Mouse (Mus musculus) urinary bladder, postnatal 36 days (tissue): ENCODE results near the gene Dlgap1.

Source experiments
- DNase-seq, 2 experiments: peaks; one replicate each; pipeline ENCODE4 v3.0.0; 2022; ENCODE audit warnings: low spot score in 2 of 2, mixed read lengths in 1 of 2

Gene Dlgap1

DNA sequence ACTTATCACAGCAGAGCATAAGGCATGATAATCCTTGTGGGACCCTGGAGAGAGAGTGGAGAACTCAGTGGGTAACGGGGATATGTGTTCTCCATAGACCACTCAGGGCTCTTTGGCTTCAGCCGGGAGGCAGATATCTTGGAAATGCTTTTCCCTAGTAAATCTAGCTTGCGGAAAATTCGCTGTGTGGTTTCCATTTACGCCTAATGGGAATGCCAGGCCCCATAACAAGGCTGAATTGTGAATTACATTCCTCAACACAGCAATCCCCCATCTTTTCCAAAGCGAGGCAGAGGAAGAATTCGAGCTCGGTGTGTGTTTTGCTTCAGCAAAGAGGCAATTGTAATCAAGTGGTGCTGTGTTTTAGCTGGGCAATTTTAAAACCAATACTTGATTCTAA, 372.4 kb downstream of the Dlgap1 start:
- no peak for DNase-seq

DNA sequence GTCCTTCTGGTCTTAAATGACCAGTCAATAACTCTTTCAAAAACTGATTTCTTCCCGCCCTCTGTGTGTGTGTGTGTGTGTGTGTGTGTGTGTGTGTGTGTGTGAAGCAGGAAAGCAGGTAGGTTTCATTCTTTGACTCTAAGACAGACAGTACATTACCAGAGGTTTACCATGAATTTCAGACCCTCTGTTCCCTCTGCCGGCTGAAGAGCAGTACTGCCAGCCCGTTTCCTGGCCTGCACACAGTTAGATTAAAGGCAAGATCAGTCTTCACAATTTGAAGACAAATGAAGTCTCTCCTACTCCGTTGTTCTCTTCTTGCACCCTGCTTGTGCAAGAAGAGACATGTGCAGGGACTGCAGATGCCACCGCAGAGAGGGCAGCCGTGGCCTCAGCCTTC, 373.0 kb downstream of the Dlgap1 start:
- no peak for DNase-seq

DNA sequence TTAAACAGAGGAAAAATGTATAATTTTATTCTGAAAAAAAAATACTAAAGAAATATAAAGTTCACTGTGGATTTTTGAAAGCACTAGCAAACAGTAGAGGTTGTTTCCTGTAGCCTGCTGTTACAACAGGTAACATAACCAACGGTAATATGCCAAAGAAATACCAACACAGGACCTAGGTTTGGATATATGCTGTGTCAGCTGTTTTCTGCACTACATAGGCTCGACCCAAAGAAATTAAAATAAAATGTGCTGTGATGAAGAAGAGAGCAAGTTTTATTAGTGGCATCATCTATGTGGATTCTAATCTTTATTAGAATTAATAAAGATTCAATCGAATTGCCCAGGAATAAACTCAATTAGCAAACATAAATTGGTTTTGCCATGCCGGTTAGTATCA, 378.5 kb downstream of the Dlgap1 start:
- DNase-seq, result no peak

DNA sequence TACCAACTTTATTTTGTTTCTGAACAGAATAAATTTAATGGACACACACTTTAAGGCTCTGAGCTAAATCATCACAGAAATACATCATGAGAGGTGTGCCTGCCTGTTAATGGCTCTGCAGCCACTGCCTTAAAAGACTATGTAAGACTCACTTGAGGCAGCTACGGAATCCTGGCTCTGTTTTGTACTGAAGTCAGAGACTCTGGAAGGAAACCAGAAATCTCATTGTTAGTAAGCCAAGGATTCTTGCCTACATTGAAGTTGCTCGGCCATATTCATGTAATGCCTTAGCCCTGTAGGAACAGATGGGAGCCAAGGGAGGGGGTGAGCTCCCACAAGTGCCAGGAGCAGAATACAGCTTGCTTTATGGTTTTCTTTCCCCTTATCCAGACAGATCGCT, 394.7 kb downstream of the Dlgap1 start:
- DNase-seq, result no peak

DNA sequence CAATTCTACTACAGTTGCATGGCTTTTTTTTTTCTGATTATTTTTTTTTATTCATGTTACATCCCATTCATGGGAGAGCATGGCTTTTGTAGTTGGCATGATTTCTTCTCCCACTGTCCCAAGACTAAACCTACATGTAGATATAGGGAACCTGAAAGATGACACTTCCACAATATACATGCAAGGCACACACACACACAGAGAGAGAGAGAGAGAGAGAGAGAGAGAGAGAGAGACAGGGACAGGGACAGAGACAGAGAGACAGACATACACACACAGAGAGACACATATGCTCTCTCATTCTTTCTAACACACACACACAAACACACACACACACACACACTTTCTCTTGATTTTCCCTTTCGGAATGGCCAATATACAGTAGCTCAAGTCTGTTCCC, 395.1 kb downstream of the Dlgap1 start:
- DNase-seq, result no peak

DNA sequence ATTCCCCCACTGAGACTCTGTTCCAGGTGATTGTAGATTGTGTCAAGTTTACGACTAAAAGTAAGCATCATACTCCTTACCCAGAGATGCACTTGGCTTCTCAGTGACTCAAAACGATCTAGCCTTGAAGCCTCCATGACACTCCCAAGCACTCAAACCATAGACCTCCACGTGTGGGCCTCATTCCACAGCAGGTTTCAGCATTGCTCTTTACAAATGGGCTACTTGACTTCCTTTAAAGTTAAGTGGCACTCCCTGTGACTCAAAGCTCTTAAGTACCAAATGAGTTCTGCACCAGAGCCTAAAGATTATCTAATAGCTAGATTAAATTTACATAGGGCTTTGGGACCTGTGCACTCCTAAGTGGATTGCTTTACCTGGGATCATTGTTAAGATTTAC, 400.3 kb downstream of the Dlgap1 start:
- DNase-seq, result no peak

DNA sequence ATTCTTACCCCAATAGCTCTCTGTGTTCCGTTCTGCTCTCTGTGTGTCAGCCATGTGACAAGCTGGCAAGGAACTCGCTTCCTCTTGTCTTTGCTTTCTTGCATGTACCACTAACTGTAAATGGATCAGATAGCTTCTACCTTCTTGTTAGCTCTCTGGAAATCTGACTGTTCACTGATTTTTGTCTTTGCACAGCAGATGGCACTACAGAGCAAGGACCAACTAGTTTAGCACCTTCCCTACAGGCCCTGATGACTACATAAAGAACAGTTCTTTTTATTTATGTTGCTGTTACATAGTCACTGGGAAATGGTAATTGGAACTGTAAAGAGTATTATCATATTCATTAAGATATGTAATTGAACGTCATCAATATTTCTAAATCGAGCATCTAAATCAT, 408.1 kb downstream of the Dlgap1 start:
- no peak for DNase-seq

DNA sequence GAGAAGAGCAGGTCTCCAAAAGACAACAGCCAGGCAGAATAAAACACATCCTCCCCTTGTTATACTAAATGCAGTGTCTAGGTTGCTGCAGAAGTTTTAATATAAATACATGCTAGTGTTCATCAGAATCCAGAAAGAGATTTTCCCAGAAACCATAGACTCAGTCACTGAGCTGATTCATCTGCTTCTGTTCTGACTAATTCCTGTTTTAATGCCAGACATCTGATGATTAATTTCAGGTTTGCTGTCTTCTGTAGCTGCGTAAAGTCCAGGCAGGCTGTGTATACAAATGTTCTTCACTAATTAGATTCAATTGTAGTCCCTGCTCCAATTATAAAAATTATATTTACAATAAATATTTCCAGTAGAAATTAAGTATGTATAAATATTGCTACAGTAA, 419.6 kb downstream of the Dlgap1 start:
- no peak for DNase-seq

DNA sequence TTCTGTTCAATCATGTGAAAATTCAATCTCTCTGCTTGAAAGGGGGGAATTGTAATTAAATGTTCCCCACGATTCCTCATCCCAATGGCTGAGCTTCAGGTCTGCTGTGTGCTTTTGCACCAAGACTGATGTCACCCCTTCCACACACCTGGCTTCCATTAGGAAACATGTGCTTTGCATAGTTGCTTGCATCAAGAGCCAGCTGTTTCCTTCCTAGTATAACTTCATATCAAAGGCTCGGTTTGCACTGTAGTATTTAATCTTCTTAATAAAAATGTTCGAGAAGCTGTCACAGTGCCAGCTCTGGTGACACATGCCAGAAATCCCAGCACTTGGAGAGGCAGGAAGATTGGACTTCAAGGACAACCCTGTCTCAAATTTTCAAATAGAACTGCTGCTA, 428.3 kb downstream of the Dlgap1 start:
- no peak for DNase-seq

DNA sequence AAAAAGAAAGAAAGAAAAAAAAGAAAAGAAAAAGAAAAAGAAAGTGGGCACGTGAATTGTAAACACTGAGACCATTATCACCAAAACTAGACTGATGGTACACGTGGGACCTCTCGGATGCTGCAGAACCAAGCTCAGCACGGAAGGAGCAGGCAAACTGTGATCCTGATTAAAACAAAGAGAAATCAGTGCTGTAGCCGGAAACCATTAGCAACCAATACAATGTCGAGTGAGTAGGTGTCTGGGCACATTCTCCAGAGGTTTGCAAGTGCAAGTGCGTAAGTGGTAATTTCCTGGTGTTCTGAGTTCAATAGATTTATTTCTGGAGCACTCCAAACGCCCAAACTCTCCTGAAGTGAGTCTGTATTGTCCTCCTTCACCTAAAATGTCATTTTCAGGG, 428.8 kb downstream of the Dlgap1 start:
- no peak for DNase-seq

DNA sequence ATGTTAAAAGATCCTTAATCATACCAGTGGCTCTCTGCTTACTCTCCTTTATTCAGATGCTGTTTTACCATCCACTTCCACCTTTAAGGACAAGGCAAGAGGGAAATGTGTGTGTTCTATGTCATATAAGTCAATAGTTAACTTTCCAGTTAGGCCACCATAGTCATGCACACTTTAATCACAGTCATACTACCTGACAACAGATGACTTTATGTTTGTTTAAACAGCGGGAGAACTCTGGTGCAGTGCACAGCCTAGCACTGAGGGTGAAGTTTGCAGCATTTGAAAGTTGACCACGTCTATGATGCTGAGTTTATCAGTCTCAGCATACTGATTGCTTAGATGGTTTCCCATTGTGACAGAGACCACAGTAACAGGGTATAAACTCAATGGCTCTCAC, 433.0 kb downstream of the Dlgap1 start:
- DNase-seq, result no peak

DNA sequence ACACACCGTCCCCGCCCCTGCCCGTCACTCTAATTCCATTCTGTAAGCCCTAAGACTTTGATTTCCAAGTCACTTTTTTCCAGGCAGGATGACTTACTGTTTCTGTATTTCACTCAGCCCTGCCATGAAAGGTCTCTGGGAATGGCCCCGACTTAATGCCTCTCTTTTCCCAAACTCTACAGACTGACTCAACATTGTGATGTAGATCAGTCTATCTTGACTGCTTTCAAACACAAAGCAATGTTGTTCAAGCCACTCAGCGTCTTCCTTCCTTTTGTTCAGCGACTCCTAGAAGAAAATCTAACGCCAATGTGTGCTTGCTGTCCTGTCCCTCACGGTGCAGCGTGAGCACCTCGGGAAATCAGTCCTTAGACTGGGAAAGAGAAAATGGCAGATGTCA, 434.9 kb downstream of the Dlgap1 start:
- DNase-seq, result no peak

DNA sequence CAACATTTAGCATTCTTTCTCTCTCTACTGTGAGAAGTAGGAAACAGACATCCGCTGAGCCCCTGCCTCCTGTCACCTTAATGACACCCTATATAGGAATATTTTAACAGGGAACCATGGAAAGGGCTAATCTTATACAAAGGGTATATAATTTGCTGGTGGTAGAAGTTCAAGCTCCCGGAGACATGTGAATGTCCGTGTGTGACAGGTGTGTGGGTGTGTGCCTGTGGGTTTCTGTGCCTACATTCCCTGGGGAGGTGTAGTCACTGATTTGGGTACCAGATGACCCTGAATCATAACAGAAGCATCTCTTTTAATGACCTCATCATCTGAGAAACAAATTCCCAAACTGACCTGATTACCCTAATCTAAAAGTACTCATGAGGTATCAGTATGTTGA, 445.3 kb downstream of the Dlgap1 start:
- DNase-seq, result no peak

DNA sequence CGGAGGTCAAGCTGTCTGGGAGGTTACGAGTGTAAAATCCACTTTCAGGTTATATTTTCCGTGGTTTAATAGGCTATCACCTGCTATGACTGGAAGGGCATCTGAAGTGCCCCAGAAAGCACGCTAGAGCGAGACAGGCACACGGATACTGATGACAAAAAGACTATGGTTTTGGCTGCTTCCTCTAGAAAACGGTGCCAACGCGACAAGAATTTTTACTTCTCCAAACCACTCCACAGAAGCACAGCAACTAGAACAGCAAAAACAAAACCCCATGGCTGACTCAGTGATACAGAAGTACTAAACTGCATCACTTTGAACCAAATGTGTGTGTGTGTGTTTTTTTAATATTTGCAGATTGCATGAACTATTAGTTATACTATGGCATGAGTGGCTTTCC, 459.0 kb downstream of the Dlgap1 start:
- DNase-seq, result no peak

DNA sequence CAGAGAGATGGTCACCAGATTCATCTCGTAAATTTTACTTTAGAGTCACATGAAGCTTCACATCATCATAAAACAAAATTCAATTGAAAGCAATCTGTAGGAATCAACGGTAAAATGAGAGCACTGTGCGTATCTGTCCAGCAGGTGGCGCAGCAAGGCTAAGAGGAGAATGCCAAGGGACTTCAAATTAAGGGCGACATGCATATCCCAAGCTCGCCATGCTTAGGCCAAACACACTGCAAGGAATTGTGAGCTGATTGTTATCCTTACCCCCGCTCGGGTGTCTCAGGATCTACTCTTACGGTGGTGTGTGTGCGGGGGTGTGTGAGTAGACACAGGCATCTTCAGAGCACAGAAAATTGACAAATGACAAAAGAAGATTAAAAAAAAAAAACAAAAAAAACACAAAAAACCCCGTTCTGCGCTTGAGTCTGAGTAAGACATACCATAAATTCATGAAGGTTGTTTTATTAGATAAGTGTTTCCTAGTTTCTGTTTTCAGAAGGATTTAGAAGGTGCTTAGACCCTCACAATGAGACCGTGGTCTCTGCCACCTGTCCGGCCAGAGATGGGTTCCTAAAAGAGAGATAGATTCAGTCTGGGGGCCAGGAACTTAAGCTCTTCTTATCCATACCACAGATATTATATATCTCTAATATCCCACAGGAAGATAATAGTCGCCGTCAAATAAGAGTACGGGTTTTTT, 461.0 kb downstream of the Dlgap1 start:
- peak; percentile 33 to 48 for DNase-seq

DNA sequence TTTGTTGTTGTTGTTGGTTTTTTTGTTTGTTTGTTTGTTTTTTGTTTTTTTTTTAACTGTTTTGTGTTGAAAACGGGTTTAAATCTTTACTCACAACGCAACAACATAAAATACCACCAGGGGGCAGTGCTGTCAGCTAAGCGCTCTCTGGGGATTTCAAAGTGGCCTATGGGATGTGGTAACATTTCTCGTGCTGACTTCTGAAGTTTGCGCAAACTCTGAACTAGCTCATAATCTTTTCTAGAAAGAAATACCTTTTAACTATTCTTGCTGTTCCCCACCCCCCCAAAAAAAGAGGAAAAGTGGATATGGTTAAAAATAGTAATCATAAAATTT, 461.5 kb downstream of the Dlgap1 start:
- DNase-seq, result peak; percentile 3 to 15

DNA sequence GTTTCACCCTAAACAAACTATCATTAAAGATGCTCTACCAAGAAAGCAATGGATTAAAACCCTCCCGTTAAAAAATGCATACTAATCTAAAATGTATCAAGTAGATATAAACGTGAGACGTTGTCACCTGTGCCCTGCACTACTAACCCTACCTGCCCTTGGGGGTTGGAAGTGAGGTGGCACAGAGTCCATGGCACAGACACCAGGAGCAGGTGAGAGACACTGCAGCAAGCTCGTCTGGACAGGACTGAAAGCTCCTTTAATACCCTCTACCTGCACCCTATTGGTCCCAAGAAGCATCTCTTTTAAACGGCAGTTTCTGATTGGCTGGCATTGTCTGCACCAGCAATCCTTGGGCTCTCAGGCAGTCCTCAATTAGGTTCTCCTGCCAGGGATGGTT, 464.0 kb downstream of the Dlgap1 start:
- no peak for DNase-seq

DNA sequence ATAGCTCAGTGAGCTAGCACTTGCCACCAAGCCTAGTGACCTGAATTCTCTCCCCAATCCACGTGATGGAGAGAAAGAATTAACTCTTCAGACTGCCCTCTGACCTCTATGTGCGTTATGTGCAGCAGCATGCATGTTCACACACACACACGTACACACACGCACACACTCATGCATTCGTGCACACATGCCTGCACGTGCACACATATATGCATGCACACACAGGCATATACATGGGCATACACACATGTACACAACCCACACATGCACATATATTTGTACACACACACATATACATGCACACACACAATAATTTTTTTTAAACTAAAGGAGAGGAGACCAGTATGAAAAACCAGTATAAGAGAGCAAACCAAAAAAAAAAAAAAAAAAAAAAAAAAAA, 465.7 kb downstream of the Dlgap1 start:
- DNase-seq, result no peak

DNA sequence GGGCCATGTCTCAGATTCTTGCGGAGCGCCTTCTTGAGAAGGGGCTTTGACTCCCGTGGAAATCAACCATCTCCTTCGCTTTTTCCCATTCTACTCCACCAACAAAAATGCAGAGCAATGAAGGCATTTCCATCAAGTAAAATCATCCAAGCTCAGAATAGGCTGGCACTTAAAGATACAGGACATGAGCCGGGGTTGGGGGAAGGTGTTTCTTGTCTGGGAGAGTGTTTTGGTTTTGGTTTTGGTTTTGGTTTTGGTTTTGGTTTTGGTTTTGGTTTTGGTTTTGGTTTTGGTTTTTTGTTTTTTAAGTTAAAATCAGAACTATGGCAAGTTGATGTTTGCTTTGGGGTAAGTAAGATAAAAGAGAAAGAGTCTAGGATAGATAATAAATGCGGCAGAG, 466.7 kb downstream of the Dlgap1 start:
- no peak for DNase-seq

DNA sequence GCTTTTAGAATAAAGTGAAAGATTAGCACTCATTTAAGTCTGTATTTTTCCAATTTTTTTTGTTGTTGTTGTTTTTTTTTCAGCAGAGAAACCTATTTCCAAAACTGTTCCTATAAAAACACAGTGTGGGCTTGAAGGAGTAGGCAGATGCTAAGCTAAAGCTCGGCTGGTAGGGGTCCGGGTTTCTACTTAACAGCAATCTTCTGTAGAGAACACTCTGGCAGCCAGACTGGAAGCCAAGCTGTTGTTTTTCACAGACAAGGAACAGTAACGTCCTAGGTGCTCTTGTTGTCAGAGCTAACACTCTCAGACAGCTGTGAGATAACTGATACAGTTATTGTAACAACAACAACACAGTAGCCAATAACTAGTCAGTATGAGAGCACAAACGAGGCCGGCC, 468.4 kb downstream of the Dlgap1 start:
- no peak for DNase-seq

DNA sequence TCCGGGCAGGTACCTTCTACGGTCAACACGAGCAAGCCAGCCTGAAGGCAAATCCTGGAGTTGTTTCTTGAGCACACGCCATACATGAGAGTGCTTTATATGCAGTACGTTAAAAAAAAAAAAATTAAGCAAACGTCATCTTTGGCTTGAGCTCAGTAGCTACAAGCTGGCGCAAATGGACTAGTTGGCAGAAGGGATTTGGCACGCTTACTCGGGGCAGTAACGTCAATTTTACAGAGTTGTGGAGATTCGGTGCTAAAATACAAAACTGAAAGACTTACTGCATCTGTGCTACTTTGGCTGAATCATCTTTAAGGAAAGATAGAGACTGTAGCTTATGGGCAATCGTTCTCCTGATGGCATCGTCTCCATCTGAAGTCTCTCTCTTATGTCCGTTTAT, 474.1 kb downstream of the Dlgap1 start:
- DNase-seq, result no peak

DNA sequence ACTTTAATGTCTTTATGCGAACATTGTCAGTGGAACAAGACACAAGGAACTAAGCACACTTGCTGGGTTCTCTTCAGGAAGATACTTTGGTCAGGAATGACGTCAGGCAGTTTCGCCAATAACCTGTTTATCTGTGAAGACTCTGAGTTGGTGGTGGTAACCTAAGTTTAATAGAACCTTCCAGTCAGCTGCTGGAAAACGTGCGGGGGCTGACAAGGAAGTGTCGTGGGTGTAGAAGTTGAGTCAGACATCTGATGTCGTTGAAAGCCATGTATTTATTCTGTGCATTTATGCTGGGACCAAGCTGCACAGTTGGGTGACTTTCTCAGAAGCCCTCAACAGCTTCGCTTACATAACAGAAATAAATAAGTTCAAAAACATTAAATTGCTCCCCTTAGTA, 477.6 kb downstream of the Dlgap1 start:
- DNase-seq, result no peak

DNA sequence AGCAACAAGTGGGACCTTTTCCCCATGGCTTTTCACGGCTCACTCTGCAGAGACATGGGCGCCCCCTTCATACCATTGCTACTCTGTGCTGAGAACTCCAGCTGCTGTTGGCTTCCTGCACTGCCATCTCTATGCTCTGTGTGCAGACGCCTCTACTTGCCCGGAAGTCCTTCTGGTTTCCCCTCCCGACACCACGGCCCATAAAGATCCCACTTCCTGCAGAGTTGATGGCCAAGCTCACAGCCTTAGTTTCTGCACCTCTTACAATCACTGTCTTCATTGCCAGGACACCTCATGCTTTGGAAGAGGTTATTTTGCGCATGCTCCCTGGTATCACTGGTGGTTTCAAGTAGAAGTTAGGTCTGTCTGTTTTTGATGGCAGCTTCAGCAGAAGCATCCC, 486.2 kb downstream of the Dlgap1 start:
- DNase-seq, result no peak

DNA sequence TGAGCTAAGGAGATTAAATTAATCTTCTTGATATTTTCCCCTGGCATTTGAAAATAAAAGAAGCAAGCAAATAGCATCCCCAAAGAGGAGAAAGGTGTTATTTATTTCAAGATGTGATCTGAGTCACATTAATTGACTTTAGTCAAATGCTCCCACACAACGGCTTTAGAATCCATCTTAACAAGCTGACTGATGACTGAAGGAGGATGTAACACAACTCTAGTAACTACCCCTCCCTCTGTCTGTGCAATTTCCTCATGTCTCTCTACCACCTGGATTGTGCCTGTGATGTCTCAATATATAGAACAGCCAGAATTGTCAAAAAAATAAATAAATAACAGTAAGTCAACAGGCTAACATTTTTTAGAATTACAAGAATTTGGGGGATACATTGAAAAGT, 488.2 kb downstream of the Dlgap1 start:
- DNase-seq, result no peak

DNA sequence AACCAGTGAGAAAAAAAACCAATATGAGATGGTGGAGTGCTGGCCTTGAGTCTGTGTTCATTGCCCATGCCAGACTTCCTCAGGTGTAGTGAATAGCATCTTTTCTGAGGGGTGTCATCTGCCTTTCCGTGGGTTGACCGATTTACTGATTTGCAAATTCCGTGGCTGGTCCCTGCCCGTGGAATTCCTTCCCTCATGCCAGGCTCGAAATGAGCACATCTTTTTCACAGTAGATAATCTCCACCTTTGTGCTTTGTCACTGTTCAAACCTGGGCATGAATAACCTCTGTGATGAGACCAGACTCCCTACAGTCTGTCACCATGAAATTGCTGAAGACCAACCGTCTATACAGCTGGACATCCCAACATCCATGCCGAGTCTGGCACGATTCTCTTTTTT, 493.4 kb downstream of the Dlgap1 start:
- no peak for DNase-seq
